Mouse (Mus musculus) stomach, embryonic 14.5 days (tissue): ENCODE data around the gene Copz2. TPM values are rescaled to one million over a fixed set of nuclear protein-coding genes. Genes with fewer than 3 reads are reported as not detected.
A peak's percentile ranks its signal among the peaks of the same experiment; 100 is the strongest.

Experiments used
- ATAC-seq: fragments of 200-750 bp; cut with Nextera tagmentation; 2 replicates; pipeline ENCODE4 v1.8.0; 2017; ENCODE audit warnings: low read depth, moderate TSS enrichment; ENCODE audit not compliant: insufficient number of reproducible peaks, insufficient read depth, low FRiP score
- H3K27ac ChIP-seq: fragments of 300-500 bp; sonication (generic); 2 replicates; pipeline ENCODE4 v1.5.1; 2014; ENCODE audit warnings: mild to moderate bottlenecking, low read length, moderate library complexity, mixed read lengths
- H3K27me3 ChIP-seq: fragments of 300-500 bp; sonication (generic); 2 replicates; pipeline ENCODE4 v1.6.1; 2014; ENCODE audit warnings: low read length, control low read depth, mixed read lengths; ENCODE audit not compliant: control insufficient read depth, insufficient read depth
- H3K36me3 ChIP-seq: fragments of 300-500 bp; sonication (generic); 2 replicates; pipeline ENCODE4 v1.6.1; 2014; ENCODE audit warnings: mild to moderate bottlenecking, control low read depth, low read length, moderate library complexity, mixed read lengths; ENCODE audit not compliant: control insufficient read depth, insufficient read depth
- H3K4me1 ChIP-seq: fragments of 300-500 bp; sonication (generic); 2 replicates; pipeline ENCODE4 v1.6.1; 2014; ENCODE audit warnings: low read length, control low read depth, mixed read lengths; ENCODE audit not compliant: control insufficient read depth, insufficient read depth
- H3K4me2 ChIP-seq: fragments of 300-500 bp; sonication (generic); replicated peaks from 2 replicates; pipeline ENCODE4 v1.6.1; 2014; ENCODE audit warnings: low read depth, low read length, control low read depth
- H3K4me3 ChIP-seq: fragments of 300-500 bp; sonication (generic); 2 replicates; pipeline ENCODE4 v1.5.1; 2014; ENCODE audit warnings: low read depth, low read length, control low read depth
- H3K9ac ChIP-seq: fragments of 300-500 bp; sonication (generic); replicated peaks from 2 replicates; pipeline ENCODE4 v1.6.1; 2014; ENCODE audit warnings: low read depth, mild to moderate bottlenecking, control low read depth, low read length, moderate library complexity, mixed read lengths
- H3K9me3 ChIP-seq: fragments of 300-500 bp; sonication (generic); 2 replicates; pipeline ENCODE4 v1.6.1; 2016; ENCODE audit warnings: low read depth, low read length, control low read depth; ENCODE audit not compliant: control insufficient read depth
- WGBS: fragments of 180-500 bp; shearing (Covaris S2); extraction: QIAGEN DNeasy Blood & Tissue Kit; methylation state at CpG from one replicate; pipeline ENCODE4 v1.1.7; 2014; 5-methylcytosine and 5-hydroxymethylcytosine counted together
- polyA plus RNA-seq: library from polyadenylated mRNA; unstranded; fragments of >200 nt; fragmentation: Nextera tagmentation; extraction: Ambion mirVana; gene quantifications from 2 replicates; pipeline ENCODE4 v1.2.1, GENCODE M21; 2014

The Copz2 gene
- polyA plus RNA-seq, 1 experiment from 2014 or later = 141 TPM

DNA sequence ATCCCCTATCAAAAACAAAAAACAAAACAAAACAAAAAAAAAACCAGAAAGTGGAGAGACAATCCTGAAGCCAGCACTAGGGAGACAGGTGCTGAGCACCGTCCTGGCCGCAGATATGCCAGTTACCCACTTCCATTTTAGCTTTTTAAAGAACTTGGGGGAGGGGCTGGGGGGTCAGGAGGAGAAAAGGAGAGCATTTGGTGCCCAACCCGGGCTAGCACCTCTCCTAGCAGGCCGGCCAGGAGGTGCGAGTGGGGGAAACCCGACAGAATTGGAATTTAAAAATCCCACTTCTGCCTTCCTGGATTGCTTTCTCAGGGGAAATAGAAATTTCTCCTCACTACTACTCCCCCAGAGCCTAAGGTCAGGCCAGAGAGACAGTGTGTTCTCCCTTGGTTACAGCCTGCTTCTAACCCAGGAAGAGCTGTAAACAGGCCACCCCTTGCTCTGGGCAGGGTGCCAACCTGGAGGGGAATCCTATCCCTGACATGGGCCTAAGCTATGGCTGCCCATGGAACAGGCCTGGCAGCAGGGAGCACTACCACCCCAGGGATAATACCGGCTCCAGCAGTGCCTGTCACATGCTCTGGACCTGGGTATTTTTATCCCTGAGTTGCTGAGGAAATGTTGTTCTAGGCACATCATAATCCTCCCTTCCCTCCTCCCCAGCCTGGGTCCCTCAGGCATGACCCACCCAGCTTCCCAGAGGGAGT lies 24.7 kb upstream of the Copz2 start:
- Histone ChIP-seq H3K4me2 (peak overlapping the region; percentile 75), H3K27ac (peak overlapping the region; percentile 81), H3K36me3 (peaks cover 34% of the 10 kb centered on the region), H3K4me1 (peaks cover 57% of the 10 kb centered on the region), H3K9me3 (no peaks in the 10 kb centered on the region), H3K9ac (no peak overlapping the region; the same call in 1 of the 2 replicates), H3K27me3 (no peaks in the 10 kb centered on the region), H3K4me3 (peak overlapping the region; percentile 34; the same call in 1 of the 2 replicates)
- 33% methylated on average over 7 of the region's 7 CpGs for WGBS
- no peak for ATAC-seq

DNA sequence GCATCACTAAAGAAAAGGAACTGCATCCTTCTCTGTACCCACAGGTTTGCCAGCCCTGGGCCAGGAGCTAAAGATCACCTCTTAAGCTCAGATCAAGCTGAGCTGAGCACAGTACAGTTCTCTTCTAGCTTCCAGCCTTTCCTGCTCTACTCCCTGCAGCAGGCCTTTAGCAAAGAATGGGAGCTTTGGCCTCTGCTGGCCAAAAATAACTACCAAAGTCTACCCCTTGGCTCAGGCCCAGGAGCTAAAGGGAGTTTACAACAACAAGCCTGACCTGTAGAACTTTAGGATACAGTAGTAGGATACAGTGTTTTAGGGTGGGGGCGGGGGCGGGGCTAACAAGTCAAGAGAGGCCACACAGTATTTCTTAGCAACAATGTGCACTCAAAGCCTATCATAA lies 23.2 kb upstream of the Copz2 start:
- H3K4me2 ChIP-seq = peak overlapping the region; percentile 13
- peaks cover 19% of the 10 kb centered on the region for H3K36me3 ChIP-seq
- H3K27ac ChIP-seq = no peak overlapping the region; the same call in 1 of the 2 replicates
- 63% methylated on average over 2 of the region's 2 CpGs for WGBS
- 0 out of 2 replicates have a peak overlapping the region, but pooled peaks have one; percentile 0 for H3K4me3 ChIP-seq
- no peaks in the 10 kb centered on the region for H3K27me3 ChIP-seq
- no peaks in the 10 kb centered on the region for H3K9me3 ChIP-seq
- peaks cover 61% of the 10 kb centered on the region for H3K4me1 ChIP-seq
- no peak for ATAC-seq
- no peak overlapping the region for H3K9ac ChIP-seq

DNA sequence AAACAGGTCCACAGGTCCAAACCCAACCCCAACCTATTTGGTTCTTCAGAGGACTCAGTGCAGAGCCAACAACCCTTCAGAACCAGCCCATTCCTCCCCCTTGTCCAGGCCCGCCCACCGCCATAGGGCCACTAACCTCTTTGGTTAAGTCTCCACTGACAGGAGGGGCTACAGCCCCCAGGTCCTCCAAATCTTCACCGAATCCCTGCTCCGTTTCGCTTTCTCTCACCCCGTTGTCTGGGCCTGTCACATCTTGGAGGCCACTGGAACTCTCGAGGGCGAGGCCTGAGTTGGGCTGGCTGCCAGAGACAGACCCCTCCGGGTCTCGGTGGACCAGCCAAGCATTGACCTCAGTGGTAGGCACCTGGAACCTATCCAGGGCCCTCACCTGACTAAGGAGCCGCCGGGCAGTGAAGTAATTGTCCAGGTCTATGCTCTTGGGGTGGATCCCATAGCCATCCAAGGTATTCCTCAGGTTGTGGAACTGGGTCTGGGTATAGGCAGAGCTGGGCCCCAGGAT lies 22.5 kb upstream of the Copz2 start:
- ATAC-seq = no peak
- peaks cover 12% of the 10 kb centered on the region for H3K36me3 ChIP-seq
- H3K4me3 ChIP-seq = no peak overlapping the region
- no peak overlapping the region for H3K9ac ChIP-seq
- peaks cover 61% of the 10 kb centered on the region for H3K4me1 ChIP-seq
- H3K4me2 ChIP-seq = peak overlapping the region; percentile 13; the same call in 1 of the 2 replicates
- no peaks in the 10 kb centered on the region for H3K9me3 ChIP-seq
- H3K27ac ChIP-seq = no peak overlapping the region; the same call in 1 of the 2 replicates
- WGBS = 78% methylated on average over 12 of the region's 12 CpGs
- no peaks in the 10 kb centered on the region for H3K27me3 ChIP-seq

DNA sequence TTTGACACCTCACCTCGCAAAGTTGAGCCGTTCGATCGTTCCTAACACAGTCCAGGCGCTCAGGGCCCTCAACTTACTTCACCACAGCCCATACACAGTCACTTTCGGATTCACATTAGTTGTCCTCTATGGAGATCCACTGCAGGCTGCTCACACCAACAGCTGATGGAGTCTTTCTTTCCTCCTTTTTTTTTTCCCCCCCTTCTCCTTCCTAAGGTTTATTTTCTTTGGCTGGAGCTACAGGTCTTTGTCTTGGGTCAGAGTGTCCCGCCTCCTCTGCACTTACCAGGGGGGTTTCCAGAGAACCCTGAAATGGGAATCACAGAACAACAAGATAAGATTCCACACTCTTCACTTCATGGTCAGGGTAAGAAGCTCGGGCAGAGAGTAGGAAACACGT lies 21.8 kb upstream of the Copz2 start:
- no peaks in the 10 kb centered on the region for H3K27me3 ChIP-seq
- H3K4me1 ChIP-seq = peaks cover 59% of the 10 kb centered on the region
- H3K4me3 ChIP-seq = no peak overlapping the region
- H3K4me2 ChIP-seq = peak overlapping the region; percentile 85; the same call in 1 of the 2 replicates
- ATAC-seq = no peak
- 73% methylated on average over 9 of the region's 9 CpGs for WGBS
- no peaks in the 10 kb centered on the region for H3K9me3 ChIP-seq
- no peak overlapping the region for H3K9ac ChIP-seq
- H3K27ac ChIP-seq = no peak overlapping the region; the same call in 1 of the 2 replicates
- H3K36me3 ChIP-seq = peaks cover 8% of the 10 kb centered on the region

DNA sequence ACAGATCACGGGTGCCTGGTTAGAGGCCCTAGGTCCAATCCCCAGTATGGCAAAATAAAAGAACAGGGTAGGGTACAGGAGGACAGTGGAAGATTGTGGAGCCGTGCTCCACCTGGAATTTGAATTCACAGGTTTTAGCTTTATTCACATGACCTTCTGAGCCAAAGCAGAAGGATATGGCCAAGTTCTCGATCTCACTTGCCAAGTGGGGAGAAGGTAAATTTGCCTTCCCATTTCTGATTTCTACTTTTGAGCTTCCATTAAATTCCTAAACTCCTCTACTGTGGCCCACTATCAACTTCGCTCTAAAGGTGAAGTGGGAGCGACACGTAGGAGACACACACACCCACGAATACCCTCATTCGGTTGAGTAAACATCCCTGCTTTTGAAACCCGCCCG lies 20.8 kb upstream of the Copz2 start:
- WGBS = 12% methylated on average over 10 of the region's 10 CpGs
- Histone ChIP-seq H3K36me3 (peaks cover 8% of the 10 kb centered on the region), H3K4me1 (peaks cover 50% of the 10 kb centered on the region), H3K9ac (peak overlapping the region; percentile 86), H3K4me2 (peak overlapping the region; percentile 85), H3K27me3 (no peaks in the 10 kb centered on the region), H3K9me3 (no peaks in the 10 kb centered on the region), H3K27ac (peak overlapping the region; percentile 98; the same call in 1 of the 2 replicates), H3K4me3 (peak overlapping the region; percentile 84)
- ATAC-seq = no peak

DNA sequence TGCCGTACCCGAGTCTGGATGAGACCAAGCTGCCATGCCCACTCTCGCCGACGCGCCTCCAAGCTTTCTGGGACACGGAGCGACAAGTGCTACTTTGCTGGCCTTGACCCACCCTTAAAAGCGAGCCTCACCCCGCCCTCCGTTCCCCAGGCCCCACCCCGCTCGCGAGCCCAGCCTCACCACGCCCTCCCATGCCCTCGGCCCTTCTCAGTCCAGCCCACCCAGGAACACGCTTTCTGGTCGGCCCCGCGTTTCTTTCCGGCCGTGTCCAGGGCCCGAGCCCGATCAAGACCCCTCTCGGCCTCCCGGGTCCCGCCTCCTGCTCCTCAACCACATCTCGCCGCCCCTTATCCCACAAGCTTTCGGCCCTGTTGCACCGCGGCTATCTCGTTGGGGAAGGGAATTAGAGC lies 20.3 kb upstream of the Copz2 start:
- Histone ChIP-seq H3K27ac (peak overlapping the region; percentile 98), H3K4me2 (peak overlapping the region; percentile 85), H3K9ac (peak overlapping the region; percentile 86), H3K27me3 (no peaks in the 10 kb centered on the region), H3K4me3 (peak overlapping the region; percentile 84), H3K4me1 (peaks cover 47% of the 10 kb centered on the region), H3K36me3 (peaks cover 8% of the 10 kb centered on the region), H3K9me3 (no peaks in the 10 kb centered on the region)
- ATAC-seq = peak; percentile 68
- under 1% methylated on average over 32 of the region's 33 CpGs for WGBS

DNA sequence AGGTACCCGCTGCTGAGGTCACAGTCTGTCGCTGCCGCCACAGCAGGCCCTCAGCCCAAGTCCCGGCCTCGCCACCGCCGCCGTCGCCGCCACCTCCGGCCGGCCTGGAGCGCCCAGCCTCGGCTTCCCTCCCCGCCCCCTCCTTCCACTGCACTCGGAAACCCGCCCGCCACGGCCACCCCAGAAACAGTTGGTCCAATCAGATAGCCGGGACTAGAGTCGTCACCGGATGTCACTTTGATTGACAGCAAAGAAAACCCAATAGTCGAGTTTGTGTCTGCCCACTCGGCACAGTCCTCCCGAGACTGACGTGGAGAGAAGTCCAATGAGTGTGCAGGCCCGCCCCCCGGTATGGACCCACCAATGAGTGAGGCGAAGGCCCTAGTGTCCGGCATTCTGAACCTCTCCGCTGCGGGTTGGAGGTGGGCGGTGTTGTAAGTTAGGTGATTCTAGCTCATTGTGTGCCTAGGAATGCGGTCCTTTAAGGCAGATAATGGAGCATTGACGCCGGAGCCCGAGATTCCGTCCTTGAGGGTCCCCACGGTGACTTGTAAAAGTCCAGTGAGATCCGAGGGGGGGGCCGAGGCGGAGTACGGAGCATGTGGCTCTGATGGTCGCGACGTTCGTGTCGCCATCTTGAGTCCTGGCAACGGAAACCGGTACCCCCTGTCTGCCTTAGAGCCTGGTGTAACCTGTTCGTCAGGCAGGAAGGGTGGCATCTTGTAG lies 19.7 kb upstream of the Copz2 start, which contains the start of gene Nfe2l1:
TSS of gene Nfe2l1 (minus strand) at position 156 of the 726 bp plus-strand sequence.
- peak within 1 kb of the TSS; percentile 85 for H3K4me2 ChIP-seq
- H3K4me1 ChIP-seq = peaks cover 42% of the 10 kb centered on the region
- under 1% methylated on average over 46 of the region's 51 CpGs for WGBS

DNA sequence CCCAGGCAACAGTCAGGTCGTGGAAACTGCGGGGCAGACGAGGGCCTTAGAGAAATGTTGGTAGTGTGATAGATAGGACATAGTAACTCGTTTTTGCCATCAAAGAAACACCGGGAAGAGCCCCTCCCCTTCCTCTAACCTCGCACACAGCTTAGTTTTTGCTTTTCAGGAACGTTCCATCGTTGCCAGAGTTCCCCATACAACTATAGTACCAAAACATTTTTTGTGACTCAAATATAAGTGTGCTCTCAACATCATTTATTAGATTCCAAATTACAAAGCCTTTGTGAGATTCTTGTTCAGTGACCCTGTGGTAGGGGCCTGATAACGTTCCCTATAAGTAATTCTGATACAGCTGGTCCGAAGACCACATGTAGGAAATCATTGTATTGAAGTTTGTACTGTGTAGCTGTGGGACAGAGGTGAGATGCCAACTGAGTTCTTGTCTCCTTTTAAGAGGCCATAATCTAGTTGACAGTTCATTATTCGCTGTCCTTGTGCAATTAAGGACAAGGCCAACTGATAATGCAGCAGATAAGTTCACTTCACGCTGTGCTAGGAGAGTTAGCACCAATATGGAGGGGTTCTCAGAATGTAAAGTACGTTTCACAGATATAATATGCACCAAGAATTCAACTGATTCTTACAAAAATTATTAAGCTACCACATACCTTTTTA lies 19.0 kb upstream of the Copz2 start:
- Histone ChIP-seq H3K36me3 (peaks cover 8% of the 10 kb centered on the region), H3K9ac (peak overlapping the region; percentile 41), H3K27me3 (no peaks in the 10 kb centered on the region), H3K4me1 (peaks cover 35% of the 10 kb centered on the region), H3K9me3 (no peaks in the 10 kb centered on the region), H3K4me3 (peak overlapping the region; percentile 84), H3K4me2 (peak overlapping the region; percentile 39), H3K27ac (peak overlapping the region; percentile 88)
- ATAC-seq = no peak
- 19% methylated on average over 13 of the region's 13 CpGs for WGBS

More for the DNA sequence above, 19.7 kb upstream of the Copz2 start, which contains the start of gene Nfe2l1:
- Histone ChIP-seq H3K4me3 (peak within 1 kb of the TSS; percentile 84), H3K27ac (peak within 1 kb of the TSS; percentile 98), H3K9ac (peak within 1 kb of the TSS; percentile 86), H3K9me3 (no peaks in the 10 kb centered on the region), H3K27me3 (no peaks in the 10 kb centered on the region), H3K36me3 (peaks cover 8% of the 10 kb centered on the region)
- peak; percentile 99 for ATAC-seq
